Mouse (Mus musculus) cerebellum, adult 2 months (tissue): ENCODE measurements around the gene Pnn. TPM values are rescaled to one million over a fixed set of nuclear protein-coding genes. Genes with fewer than 3 reads are reported as not detected.
"Not testable (repeated sequence)": the region's sequence is repeated elsewhere in the genome, so short reads cannot be mapped to it uniquely, and the experiment has no call there.

Experiments used
- DNase-seq, 2 experiments: peaks; one replicate each; pipeline ENCODE4 v3.0.0; 2021
- H3K27ac ChIP-seq: fragments of 200-500 bp; 2 replicates; pipeline ENCODE4 v1.5.1; 2012; ENCODE audit warnings: low read length, control low read depth, inconsistent platforms; ENCODE audit not compliant: insufficient read depth
- H3K27me3 ChIP-seq: fragments of 200-500 bp; 2 replicates; pipeline ENCODE4 v1.6.1; 2012; ENCODE audit warnings: inconsistent platforms, mild to moderate bottlenecking, low read length, moderate library complexity; ENCODE audit not compliant: control insufficient read depth, insufficient read depth
- H3K4me1 ChIP-seq: fragments of 200-500 bp; 2 replicates; pipeline ENCODE4 v1.6.1; 2011; ENCODE audit warnings: low read length; ENCODE audit not compliant: control insufficient read depth, insufficient read depth
- H3K4me3 ChIP-seq: fragments of 200-500 bp; replicated peaks from 2 replicates; pipeline ENCODE3; 2011; ENCODE audit warnings: mild to moderate bottlenecking, low read depth, low read length, control low read depth; ENCODE audit not compliant: insufficient read depth
- CTCF ChIP-seq: fragments of 200-500 bp; IDR thresholded peaks from 2 replicates; pipeline ENCODE4 v1.5.1; 2011; ENCODE audit warnings: low read depth, mild to moderate bottlenecking, control low read depth, low read length, moderate library complexity, borderline replicate concordance; ENCODE audit not compliant: insufficient read depth
- POLR2A ChIP-seq: fragments of 200-500 bp; IDR thresholded peaks from 2 replicates; pipeline ENCODE4 v1.6.1; 2011; ENCODE audit warnings: low read length, control low read depth, borderline replicate concordance; ENCODE audit not compliant: insufficient read depth
- WGBS: fragments of 180-500 bp; shearing (Covaris S2); methylation state at CpG from one replicate; pipeline ENCODE4 v1.1.7; 2018; 5-methylcytosine and 5-hydroxymethylcytosine counted together
- polyA plus RNA-seq: library from polyadenylated mRNA; depleted of rRNA; stranded (reverse); fragments of >200 nt; gene quantifications from 2 replicates; pipeline ENCODE4 v1.2.3, GENCODE M21; 2012

Pnn gene
- polyA plus RNA-seq, 1 experiment = 81.5 TPM

- H3K4me3 ChIP-seq = no peak overlapping the region
- H3K27me3 ChIP-seq = no peaks in the 10 kb centered on the region
- WGBS = 32% methylated on average over 7 of the region's 7 CpGs
- no peak for DNase-seq
- no peaks in the 10 kb centered on the region for H3K4me1 ChIP-seq
- H3K27ac ChIP-seq = no peak overlapping the region
- TF ChIP-seq POLR2A (no peak), CTCF (no peak)
Observed at GRCm38 (mm10) chr12:59040851-59041250, 25.8 kb upstream of the Pnn start.

- no peak overlapping the region for H3K4me3 ChIP-seq
- WGBS = 89% methylated on average over 3 of the region's 3 CpGs
- H3K4me1 ChIP-seq = peaks cover 3% of the 10 kb centered on the region; the same call in 1 of the 2 replicates
- H3K27ac ChIP-seq = no peak overlapping the region
- no peak for DNase-seq
- TF ChIP-seq CTCF (no peak), POLR2A (no peak)
- no peaks in the 10 kb centered on the region for H3K27me3 ChIP-seq
Observed at GRCm38 (mm10) chr12:59052470-59052869, 14.2 kb upstream of the Pnn start.

- no peak for DNase-seq
- WGBS = 97% methylated on average over 5 of the region's 5 CpGs
- no peak for TF ChIP-seq CTCF
- no peak for TF ChIP-seq POLR2A
- H3K27me3 ChIP-seq = no peaks in the 10 kb centered on the region
- H3K4me3 ChIP-seq = no peak overlapping the region
- H3K4me1 ChIP-seq = peaks cover 3% of the 10 kb centered on the region; the same call in 1 of the 2 replicates
- H3K27ac ChIP-seq = no peak overlapping the region
Observed at GRCm38 (mm10) chr12:59053166-59053565, 13.5 kb upstream of the Pnn start.

GRCm38 (mm10) chr12:59053976-59054375 lies 12.7 kb upstream of the Pnn start:
- Histone ChIP-seq H3K27me3 (no peaks in the 10 kb centered on the region), H3K27ac (no peak overlapping the region), H3K4me3 (no peak overlapping the region), H3K4me1 (peaks cover 3% of the 10 kb centered on the region)
- no peak for DNase-seq
- TF ChIP-seq POLR2A (no peak), CTCF (no peak)

- H3K4me1 ChIP-seq = peaks cover 6% of the 10 kb centered on the region
- DNase-seq = no peak
- WGBS = 89% methylated on average over 4 of the region's 4 CpGs
- no peaks in the 10 kb centered on the region for H3K27me3 ChIP-seq
- no peak for TF ChIP-seq CTCF
- TF ChIP-seq POLR2A = no peak
- H3K27ac ChIP-seq = no peak overlapping the region
- H3K4me3 ChIP-seq = no peak overlapping the region
Observed at GRCm38 (mm10) chr12:59055196-59055850, 11.4 kb upstream of the Pnn start.

GRCm38 (mm10) chr12:59056222-59056621 lies 10.5 kb upstream of the Pnn start:
- no peak overlapping the region for H3K27ac ChIP-seq
- H3K4me1 ChIP-seq = peaks cover 6% of the 10 kb centered on the region
- H3K4me3 ChIP-seq = no peak overlapping the region
- TF ChIP-seq POLR2A (no peak), CTCF (no peak)
- no peaks in the 10 kb centered on the region for H3K27me3 ChIP-seq
- no peak for DNase-seq
- WGBS = 98% methylated on average over 11 of the region's 11 CpGs

GRCm38 (mm10) chr12:59058242-59058641 lies 8.4 kb upstream of the Pnn start:
- not testable (repeated sequence) for DNase-seq, H3K27me3 ChIP-seq, H3K27ac ChIP-seq, H3K4me1 ChIP-seq, H3K4me3 ChIP-seq
- WGBS = 80% methylated on average over 5 of the region's 5 CpGs

GRCm38 (mm10) chr12:59060322-59060721 lies 6.4 kb upstream of the Pnn start:
- Histone ChIP-seq H3K4me3 (peak overlapping the region; percentile 95), H3K27me3 (no peaks in the 10 kb centered on the region), H3K27ac (peak overlapping the region; percentile 95; the same call in 1 of the 2 replicates), H3K4me1 (peaks cover 3% of the 10 kb centered on the region; the same call in 1 of the 2 replicates)
- no peak for TF ChIP-seq CTCF
- no peak for TF ChIP-seq POLR2A
- no peak for DNase-seq
- WGBS = 17% methylated on average over 4 of the region's 4 CpGs
